Mouse (Mus musculus) thymus, postnatal 0 days (tissue): ENCODE results near the gene Skap1. TPM values are rescaled to one million over a fixed set of nuclear protein-coding genes. Genes with fewer than 3 reads are reported as not detected.

Experiments used
- DNase-seq: peaks from one replicate; pipeline ENCODE4 v3.0.0-alpha.2; 2015; ENCODE audit warnings: low spot score
- polyA plus RNA-seq: library from polyadenylated mRNA; unstranded; fragments of >200 nt; fragmentation: Nextera tagmentation; extraction: Ambion mirVana; gene quantifications from 2 replicates; pipeline ENCODE4 v1.2.1, GENCODE M21; 2015

The Skap1 gene
- polyA plus RNA-seq, 1 experiment from 2014 or later = 450 TPM

DNA sequence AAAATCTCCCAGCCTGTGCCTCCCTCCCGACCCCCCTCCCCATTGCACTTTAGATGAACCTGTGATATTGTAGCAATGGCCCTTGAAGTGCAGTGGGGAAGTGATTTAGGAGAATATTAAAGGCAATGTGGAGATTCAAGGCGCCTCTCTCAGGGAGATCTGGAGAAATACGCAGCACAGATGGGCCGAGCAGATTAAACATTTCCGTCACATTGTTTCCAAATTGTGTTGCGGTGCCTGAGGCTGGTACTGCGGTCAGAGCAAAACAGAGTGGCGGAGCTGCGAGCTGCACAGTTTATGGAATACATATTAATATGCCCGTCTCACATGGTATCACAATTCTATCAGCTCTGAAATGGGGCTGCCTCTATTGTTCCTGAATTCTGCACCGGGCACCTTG, 278.6 kb downstream of the Skap1 start:
- no peak for DNase-seq

- DNase-seq = no peak
Measured at GRCm38 (mm10) chr11:96743891-96744290, 279.5 kb downstream of the Skap1 start.

DNA sequence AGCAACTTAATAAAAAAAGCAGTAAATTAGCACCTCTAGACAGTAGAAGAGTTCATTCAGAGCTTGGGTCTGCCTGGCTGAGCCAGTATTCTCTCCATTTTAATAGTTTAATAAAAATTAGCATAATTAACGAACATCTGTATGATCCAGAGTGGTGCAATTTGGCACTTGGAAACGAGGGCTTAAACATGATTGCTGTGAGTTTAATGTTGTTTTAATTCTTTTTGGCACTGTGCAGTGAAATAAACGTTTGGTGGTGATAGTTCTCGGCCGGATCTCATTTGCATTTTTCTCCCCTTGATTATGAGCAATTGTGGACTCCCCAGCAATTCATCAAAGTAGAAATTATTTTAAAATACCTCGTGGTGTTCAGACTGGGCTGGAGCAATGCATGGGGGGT, 282.3 kb downstream of the Skap1 start:
- no peak for DNase-seq

DNA sequence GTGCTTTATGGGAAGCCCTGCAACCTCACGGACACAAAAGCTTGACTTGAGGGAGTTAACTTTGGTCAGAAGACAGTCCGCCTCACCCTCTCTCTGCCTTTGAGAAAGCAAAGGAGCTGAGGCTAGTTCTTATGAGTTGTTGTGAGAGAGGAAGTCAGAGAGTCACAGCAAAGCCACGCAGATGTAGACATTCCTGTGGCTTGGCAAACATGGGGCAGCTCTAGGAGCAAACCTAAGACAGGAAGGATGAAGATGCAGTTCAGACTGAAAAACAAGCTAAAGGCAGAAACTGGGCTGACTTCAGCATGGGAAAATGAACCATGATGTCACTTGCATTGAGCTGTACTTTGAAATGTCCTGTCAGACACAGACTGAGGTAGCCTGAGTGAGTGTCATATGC, 283.2 kb downstream of the Skap1 start:
- no peak for DNase-seq

GRCm38 (mm10) chr11:96755298-96755697, 290.9 kb downstream of the Skap1 start:
- DNase-seq = no peak

GRCm38 (mm10) chr11:96757421-96757820, 293.0 kb downstream of the Skap1 start:
- DNase-seq = no peak

- no peak for DNase-seq
Measured at GRCm38 (mm10) chr11:96758402-96758801, 294.0 kb downstream of the Skap1 start.

- peak; percentile 75 for DNase-seq
Measured at GRCm38 (mm10) chr11:96760042-96760441, 295.6 kb downstream of the Skap1 start.

GRCm38 (mm10) chr11:96761984-96762383, 297.6 kb downstream of the Skap1 start:
- no peak for DNase-seq

- DNase-seq = no peak
Measured at GRCm38 (mm10) chr11:96762742-96763470, 298.5 kb downstream of the Skap1 start.

DNA sequence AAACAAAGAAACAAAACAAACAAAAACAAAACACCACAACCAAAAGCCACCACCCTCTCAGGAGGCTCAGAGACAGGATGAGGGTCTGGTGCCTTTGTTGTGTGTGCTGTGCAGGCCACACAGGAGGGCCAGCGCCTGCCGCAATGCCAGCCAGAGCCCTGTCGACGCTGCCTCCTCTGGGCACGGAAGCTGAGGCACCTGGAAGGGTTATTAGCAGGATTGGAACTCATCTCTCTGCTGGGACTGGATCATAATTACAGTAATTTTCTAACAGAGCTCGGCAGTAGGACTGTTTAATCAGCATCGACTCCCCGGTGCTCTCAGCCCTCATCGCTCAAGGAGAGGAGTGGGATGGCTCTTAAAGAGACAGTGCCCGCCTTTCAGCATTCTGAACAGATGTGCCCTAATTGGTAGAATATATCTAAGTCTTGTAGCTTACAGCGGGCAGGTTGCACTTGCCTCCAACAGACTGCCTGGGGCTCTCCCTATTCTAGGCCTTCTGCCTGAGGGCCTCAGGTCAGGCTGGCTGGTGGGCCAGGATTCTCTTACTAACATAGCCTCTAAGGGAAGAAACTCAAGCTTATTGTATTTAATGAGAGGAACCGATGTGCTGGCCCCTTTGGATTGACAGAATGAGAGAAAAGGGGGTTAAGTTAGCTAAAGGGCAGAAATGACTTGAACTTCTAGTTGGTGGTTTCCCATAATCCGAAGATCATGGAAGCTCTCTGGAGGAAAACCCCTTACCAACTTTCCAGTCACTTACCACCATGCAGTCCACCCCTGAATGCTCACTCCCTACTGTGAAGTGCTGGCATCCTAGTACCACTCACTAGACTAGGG, 300.3 kb downstream of the Skap1 start:
- no peak for DNase-seq

DNA sequence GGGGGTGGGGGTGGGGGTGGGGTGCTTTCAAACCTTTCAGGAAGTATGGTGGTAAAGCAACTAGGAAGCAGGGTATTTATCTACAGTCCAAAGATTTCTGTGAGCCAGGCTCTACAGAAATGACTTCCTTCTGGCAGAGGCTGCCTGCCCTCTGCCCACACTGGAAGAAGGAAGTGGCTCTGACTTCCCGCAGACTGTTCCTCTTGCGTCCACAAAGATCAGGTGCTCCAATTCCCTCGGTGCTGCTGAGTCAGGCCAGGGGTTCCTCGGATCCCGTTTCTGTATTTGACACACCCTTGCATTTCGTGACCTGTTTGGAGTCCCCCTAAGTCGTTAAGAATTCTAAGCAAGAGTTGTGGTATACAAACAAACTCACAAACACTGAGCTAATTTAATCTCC, 301.3 kb downstream of the Skap1 start:
- no peak for DNase-seq

GRCm38 (mm10) chr11:96766555-96766954, 302.2 kb downstream of the Skap1 start:
- no peak for DNase-seq

DNA sequence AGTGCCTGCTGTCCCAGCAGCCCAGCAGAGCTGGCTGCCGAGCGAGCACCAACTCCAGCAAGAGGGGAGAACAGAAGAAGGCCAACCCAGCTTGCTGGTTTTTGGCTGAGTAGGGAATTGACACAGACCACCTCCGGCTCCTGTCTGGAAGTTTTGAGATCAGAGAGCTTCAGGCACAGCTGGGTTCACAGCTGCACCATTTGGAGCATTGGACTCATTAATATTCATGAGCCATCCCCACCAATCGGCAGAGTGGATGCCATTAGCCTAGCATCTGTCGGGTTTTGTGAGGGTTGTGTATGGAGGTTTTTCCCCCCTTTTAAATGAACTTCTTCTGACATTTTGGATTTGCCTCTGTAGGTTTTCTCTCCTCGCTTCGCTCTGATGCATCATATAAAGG, 302.7 kb downstream of the Skap1 start:
- no peak for DNase-seq

DNA sequence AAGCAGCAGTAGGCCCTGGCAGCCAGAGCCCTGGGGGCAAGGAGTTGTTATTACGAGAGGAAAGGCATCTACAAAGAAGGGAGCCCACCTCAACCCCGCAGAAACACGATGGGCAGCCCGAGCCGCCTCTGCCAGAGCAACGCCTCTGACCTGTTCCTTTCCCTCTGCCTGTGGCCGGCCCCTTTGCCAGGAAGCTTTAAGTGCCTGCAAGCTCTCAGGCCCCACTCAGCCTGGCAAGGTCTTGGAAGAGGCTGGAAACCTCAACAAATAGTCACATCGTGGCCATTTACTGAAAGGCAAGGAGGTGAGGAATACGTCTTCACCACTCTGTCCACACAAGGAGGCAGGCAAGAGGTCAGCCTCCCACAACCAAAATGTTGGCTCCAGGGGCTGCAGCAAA, 303.8 kb downstream of the Skap1 start:
- DNase-seq = no peak

DNA sequence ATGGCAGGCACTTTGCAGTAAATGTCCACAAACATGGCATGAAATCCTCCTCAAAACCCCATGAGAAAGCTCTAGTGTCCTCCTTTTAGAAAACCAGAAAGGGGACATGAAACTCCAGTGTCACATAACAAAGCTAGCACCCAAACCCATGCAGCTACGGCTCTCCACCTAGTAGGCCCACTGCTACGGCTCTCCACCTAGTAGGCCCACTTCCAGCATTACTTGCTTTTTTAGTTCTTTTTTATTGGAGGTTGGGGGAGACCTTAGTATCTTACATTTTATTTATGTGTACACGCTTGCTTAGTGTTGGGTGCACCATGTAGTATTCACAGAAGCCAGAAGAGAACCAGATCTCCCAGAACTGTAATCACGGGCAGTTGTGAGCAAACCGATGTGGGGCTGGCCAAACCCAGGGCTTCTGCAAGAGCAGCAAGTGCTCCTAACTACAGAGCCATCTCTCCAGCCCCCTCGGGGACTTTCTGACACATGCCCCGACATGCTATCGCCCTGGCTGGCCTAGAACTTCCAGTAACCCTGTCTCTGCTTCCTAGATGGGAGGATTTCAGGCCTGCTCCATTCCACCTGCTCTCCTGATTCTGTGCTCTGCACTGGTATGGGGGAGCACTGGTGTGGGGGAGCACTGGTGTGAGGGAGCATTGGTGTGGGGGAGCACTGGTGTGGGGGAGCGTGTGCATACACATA, 307.0 kb downstream of the Skap1 start:
- DNase-seq = no peak

- no peak for DNase-seq
Measured at GRCm38 (mm10) chr11:96772413-96772812, 308.0 kb downstream of the Skap1 start.

DNA sequence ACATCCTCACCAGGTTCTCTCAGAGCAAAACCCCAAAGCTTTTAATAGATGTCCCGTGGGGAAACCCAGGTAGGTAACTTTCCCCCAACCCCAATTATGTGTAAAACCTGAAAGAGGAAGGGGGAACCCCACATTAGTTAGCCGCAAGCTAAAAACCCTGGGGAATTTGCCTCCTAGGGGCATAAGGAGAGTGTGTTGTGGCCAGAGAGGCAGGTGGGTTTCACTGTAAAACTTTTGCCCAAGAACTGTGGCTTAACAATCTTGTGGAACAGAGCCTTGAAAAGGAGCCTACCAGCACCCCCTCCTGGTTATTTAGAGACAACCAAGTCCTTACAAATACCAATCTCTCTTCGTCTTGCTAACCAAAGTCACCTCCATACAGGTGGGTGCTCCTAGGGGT, 310.1 kb downstream of the Skap1 start:
- DNase-seq = peak; percentile 18

DNA sequence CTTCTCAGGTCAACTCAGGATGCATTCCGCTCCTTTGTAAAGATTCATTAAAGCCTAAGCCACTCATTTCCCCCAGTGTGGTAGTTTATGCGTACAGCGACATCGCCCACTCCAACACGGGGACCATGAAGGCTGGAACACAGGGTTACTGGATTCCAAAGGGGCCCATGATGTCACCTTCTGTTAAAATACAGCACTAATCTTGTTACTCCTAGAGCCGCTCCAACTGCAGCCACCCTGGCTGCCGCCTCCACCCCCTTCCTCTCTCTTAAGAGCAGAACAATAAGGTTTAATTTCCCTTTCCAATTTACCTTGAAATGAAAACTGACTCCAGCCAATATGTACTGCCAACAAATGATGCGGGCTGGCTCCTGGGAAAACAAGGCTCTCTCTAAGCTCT, 310.7 kb downstream of the Skap1 start:
- DNase-seq = no peak

GRCm38 (mm10) chr11:96775665-96776064, 311.3 kb downstream of the Skap1 start:
- DNase-seq = no peak

GRCm38 (mm10) chr11:96776068-96776467, 311.7 kb downstream of the Skap1 start:
- peak; percentile 13 for DNase-seq
